Mouse (Mus musculus) liver, adult 2 months (tissue): ENCODE results near the gene Csrnp2. TPM values are rescaled to one million over a fixed set of nuclear protein-coding genes. Genes with fewer than 3 reads are reported as not detected.

Experiments used
- DNase-seq: peaks from one replicate; pipeline ENCODE4 v3.0.0-alpha.2; 2011; ENCODE audit warnings: low read depth, low spot score; ENCODE audit errors: extremely low read depth
- H3K27ac ChIP-seq: fragments of 200-500 bp; replicated peaks from 2 replicates; pipeline ENCODE4 v1.5.1; 2012; ENCODE audit warnings: low read depth, mild to moderate bottlenecking, control low read depth, inconsistent platforms, low read length; ENCODE audit not compliant: insufficient read depth
- H3K27me3 ChIP-seq: fragments of 200-500 bp; 2 replicates; pipeline ENCODE4 v1.6.1; 2012; ENCODE audit warnings: mild to moderate bottlenecking, moderate library complexity, low read length, inconsistent platforms; ENCODE audit not compliant: control insufficient read depth, insufficient read depth
- H3K36me3 ChIP-seq: fragments of 200-500 bp; 2 replicates; pipeline ENCODE4 v1.6.1; 2012; ENCODE audit warnings: low read length, inconsistent platforms; ENCODE audit not compliant: control insufficient read depth, insufficient read depth
- H3K4me1 ChIP-seq: fragments of 200-500 bp; 2 replicates; pipeline ENCODE4 v1.6.1; 2011; ENCODE audit warnings: low read length; ENCODE audit not compliant: control insufficient read depth, insufficient read depth
- H3K4me3 ChIP-seq: fragments of 200-500 bp; 2 replicates; pipeline ENCODE4 v1.5.1; 2011; ENCODE audit warnings: low read depth, mild to moderate bottlenecking, control low read depth, low read length, moderate library complexity; ENCODE audit not compliant: insufficient read depth
- H3K79me2 ChIP-seq: fragments of 200-500 bp; 2 replicates; pipeline ENCODE4 v1.6.1; 2012; ENCODE audit warnings: inconsistent platforms, mild to moderate bottlenecking, low read length, moderate library complexity; ENCODE audit not compliant: control insufficient read depth, insufficient read depth
- H3K9ac ChIP-seq: fragments of 200-500 bp; 2 replicates; pipeline ENCODE4 v1.6.1; 2012; ENCODE audit warnings: low read depth, mild to moderate bottlenecking, control low read depth, inconsistent platforms, low read length
- CTCF ChIP-seq: fragments of 200-500 bp; IDR thresholded peaks from 2 replicates; pipeline ENCODE4 v1.5.1; 2011; ENCODE audit warnings: low read depth, low read length, control low read depth
- POLR2A ChIP-seq: fragments of 200-500 bp; IDR thresholded peaks from 2 replicates; pipeline ENCODE4 v1.6.1; 2011; ENCODE audit warnings: low read length, control low read depth; ENCODE audit not compliant: insufficient read depth; ENCODE audit errors: extremely low read depth
- WGBS: fragments of 180-500 bp; shearing (Covaris S2); methylation state at CpG from one replicate; pipeline ENCODE4 v1.1.7; 2018; 5-methylcytosine and 5-hydroxymethylcytosine counted together
- polyA plus RNA-seq: library from polyadenylated mRNA; depleted of rRNA; stranded (reverse); fragments of >200 nt; gene quantifications from 2 replicates; pipeline ENCODE4 v1.2.3, GENCODE M21; 2012
- total RNA-seq: library from RNA; depleted of rRNA; stranded (reverse); fragments of >200 nt; gene quantifications from 2 replicates; pipeline ENCODE4 v1.2.3, GENCODE M21; 2014

Csrnp2 gene
- total and polyA plus RNA-seq, 2 experiments, result 0.92 to 1.1 TPM

DNA sequence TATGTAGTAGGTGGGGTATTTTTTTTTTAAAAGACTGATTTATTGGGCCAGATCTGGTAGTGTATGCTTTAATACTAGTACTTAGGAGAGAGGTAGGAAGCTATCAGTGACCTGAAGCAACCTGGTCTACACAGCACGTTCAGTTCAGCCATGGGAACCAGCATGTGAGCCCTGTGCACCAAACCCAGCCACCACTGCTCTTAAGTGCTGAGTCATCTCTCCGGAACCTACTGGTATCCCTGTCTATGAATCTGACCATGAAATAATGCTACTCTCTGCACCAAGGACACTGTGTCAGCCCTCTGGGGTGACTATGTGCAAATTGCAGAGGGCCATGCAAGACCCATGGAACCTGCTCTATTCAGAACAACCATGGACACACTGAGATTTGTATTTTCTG lies 8.2 kb downstream of the Csrnp2 start:
- DNase-seq, result no peak
- peaks cover 8% of the 10 kb centered on the region for H3K79me2 ChIP-seq
- H3K27ac ChIP-seq, result no peak overlapping the region
- no peaks in the 10 kb centered on the region for H3K27me3 ChIP-seq
- no peaks in the 10 kb centered on the region for H3K4me1 ChIP-seq
- no peaks in the 10 kb centered on the region for H3K36me3 ChIP-seq
- 87% methylated on average over 2 of the region's 2 CpGs for WGBS
- no peak overlapping the region for H3K4me3 ChIP-seq
- no peak overlapping the region for H3K9ac ChIP-seq
- TF ChIP-seq CTCF (no peak), POLR2A (no peak)

DNA sequence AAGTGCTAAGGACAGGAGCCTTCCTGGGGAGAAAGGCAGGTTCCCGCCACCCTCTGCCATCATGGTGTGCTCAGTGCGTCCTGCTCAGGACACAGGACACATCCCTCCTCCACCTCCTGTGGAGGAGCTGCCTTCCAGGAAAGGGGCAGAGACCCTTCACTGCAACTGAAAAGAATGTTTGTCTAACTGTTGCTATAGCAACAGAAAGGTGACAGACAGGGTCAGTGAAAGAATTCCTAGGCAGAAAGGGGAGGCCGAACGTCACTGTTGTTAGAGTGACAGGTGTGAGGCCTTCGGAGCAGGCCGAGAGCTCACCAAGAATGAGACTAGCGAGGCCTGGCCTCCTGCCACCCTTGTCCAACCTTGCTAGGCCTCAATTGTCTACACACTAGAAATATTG lies 8.8 kb downstream of the Csrnp2 start:
- H3K27ac ChIP-seq, result no peak overlapping the region
- TF ChIP-seq CTCF (no peak), POLR2A (no peak)
- 94% methylated on average over 7 of the region's 7 CpGs for WGBS
- H3K79me2 ChIP-seq, result peaks cover 5% of the 10 kb centered on the region; the same call in 1 of the 2 replicates
- no peaks in the 10 kb centered on the region for H3K27me3 ChIP-seq
- no peak overlapping the region for H3K9ac ChIP-seq
- H3K36me3 ChIP-seq, result peaks cover 3% of the 10 kb centered on the region; the same call in 1 of the 2 replicates
- H3K4me1 ChIP-seq, result no peaks in the 10 kb centered on the region
- DNase-seq, result no peak
- no peak overlapping the region for H3K4me3 ChIP-seq

DNA sequence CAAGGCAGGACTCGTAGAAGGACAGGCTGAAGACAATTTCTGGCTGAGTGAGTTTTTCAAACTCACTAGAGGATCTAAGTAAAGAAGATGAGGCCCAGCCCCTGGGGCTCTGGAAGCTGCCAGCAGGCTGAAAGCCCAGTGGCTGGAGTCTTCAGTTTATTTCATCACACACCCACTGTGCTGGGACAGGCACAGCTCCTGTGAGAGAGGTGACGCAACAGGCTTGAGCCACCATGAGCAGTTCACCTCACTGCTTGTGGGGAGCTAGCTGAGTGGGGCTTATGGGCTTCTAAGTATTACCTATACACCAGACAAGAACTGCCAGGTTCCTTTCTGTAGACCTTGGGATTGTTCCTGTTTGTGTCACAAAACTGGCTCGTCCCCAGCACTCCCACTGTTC lies 9.7 kb downstream of the Csrnp2 start:
- Histone ChIP-seq H3K27ac (no peak overlapping the region), H3K4me3 (no peak overlapping the region), H3K9ac (no peak overlapping the region), H3K36me3 (peaks cover 11% of the 10 kb centered on the region), H3K27me3 (no peaks in the 10 kb centered on the region), H3K4me1 (no peaks in the 10 kb centered on the region), H3K79me2 (peaks cover 4% of the 10 kb centered on the region; the same call in 1 of the 2 replicates)
- DNase-seq, result peak; percentile 71
- 65% methylated on average over 3 of the region's 3 CpGs for WGBS
- TF ChIP-seq POLR2A (no peak), CTCF (no peak)

DNA sequence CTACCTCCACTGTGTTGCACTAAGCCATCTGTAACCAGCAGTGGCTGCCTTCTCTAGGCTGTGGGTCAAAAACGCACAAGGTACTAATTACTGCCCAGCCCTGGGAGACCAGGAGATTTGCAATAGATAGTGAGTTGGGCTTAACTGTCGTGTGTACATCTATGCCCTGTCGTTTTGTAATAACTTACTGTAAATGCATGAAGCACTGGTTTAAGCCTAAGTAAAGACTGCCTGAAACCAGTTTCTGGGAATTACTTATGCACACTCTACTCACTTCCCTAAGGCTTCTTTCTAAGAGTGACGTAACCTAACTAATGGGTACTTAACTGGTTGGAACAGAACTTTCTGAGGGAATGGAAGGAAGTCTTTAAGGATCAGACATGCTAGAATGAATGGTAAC lies 16.4 kb downstream of the Csrnp2 start:
- Histone ChIP-seq H3K27ac (no peak overlapping the region), H3K36me3 (peaks cover 40% of the 10 kb centered on the region), H3K9ac (no peak overlapping the region), H3K4me1 (peaks cover 3% of the 10 kb centered on the region), H3K79me2 (no peaks in the 10 kb centered on the region), H3K27me3 (no peaks in the 10 kb centered on the region), H3K4me3 (no peak overlapping the region)
- TF ChIP-seq POLR2A, result no peak
- TF ChIP-seq CTCF, result no peak
- WGBS, result 85% methylated on average over 4 of the region's 4 CpGs
- DNase-seq, result no peak

DNA sequence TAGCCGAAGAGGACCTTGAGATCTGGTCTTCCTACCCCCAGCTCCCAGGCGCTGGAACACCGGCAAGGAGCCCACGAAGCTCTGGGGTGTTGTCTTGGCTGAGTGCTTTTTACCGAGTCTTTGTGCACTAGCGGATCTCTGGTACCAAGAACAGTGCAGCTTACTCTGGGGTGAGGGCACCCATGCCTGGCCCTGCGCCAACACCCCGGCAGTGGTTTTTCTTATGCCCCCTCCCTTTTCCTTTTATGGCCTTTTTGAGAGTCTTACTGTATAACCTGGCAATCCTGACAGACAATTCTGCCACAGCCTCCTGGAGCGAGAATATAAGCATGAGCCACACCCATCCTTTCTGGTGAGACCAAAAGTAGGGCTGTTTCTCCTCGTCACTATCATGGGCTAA lies 16.9 kb downstream of the Csrnp2 start:
- no peak overlapping the region for H3K9ac ChIP-seq
- H3K4me1 ChIP-seq, result peaks cover 7% of the 10 kb centered on the region
- peaks cover 40% of the 10 kb centered on the region for H3K36me3 ChIP-seq
- no peaks in the 10 kb centered on the region for H3K79me2 ChIP-seq
- no peaks in the 10 kb centered on the region for H3K27me3 ChIP-seq
- WGBS, result 90% methylated on average over 10 of the region's 10 CpGs
- H3K4me3 ChIP-seq, result no peak overlapping the region
- DNase-seq, result no peak
- no peak overlapping the region for H3K27ac ChIP-seq
- TF ChIP-seq CTCF (no peak), POLR2A (no peak)

DNA sequence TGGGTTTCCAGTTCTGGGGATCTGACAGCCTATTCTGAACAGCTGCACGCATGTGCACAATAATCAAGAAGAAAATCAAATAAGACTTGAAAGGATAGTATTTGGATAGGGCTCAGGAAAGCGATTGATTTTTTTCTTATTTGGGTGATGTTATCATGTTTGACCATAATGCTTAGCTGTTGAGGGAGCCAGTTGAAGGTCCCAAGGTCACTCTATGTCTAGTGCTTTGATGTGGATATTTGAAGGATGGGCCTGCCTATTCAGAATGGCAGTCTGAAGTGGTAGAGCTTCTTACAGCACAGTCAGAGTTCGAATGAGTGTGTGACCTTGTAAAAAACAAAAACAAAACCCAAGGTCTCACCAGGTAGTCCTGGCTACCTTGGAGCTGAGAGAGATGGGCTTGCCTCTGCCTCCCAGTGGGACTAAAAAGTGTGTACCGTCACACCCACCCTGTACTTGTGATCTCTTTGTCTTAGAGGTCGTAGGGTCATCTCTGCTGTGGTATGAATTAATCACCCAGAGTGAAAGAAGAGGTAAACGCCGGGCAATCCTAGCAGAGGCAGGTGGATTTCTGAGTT lies 21.3 kb downstream of the Csrnp2 start:
- Histone ChIP-seq H3K9ac (no peak overlapping the region), H3K36me3 (peaks cover 27% of the 10 kb centered on the region; the same call in 1 of the 2 replicates), H3K79me2 (no peaks in the 10 kb centered on the region), H3K27ac (peak overlapping the region; percentile 33; the same call in 1 of the 2 replicates), H3K27me3 (no peaks in the 10 kb centered on the region), H3K4me3 (no peak overlapping the region), H3K4me1 (peaks cover 17% of the 10 kb centered on the region)
- DNase-seq, result peak; percentile 86
- TF ChIP-seq CTCF, result no peak
- TF ChIP-seq POLR2A, result no peak
- WGBS, result 33% methylated on average over 7 of the region's 7 CpGs
